Comparison of ENCODE assay signal across 33 mouse cellular contexts in the genomic region with DNA sequence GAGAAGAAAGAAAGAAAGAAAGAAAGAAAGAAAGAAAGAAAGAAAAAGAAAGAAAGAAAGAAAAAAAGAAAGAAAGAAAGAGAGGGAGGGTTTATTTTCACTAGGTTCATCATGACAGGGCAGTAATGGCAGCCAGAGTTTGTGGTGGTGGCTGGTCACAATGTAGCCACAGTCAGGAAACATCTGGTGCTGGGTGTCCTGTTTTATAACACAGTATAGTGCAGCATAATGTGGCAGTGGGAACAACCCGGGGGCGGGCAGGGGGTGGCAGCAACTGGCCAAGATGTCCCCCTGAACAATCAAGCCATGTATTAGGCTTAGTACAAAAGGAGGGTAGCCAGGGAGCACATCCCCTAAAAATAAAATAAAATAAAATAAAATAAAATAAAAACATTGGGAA. TPM values are rescaled to one million over a fixed set of nuclear protein-coding genes. Genes with fewer than 3 reads are reported as not detected.
DNase-seq lines count a peak whose midpoint lies in the region; ATAC-seq and TF ChIP-seq lines count a peak whose summit lies in the region.
"Had no signal": no experiment of that assay in that cellular context is flagged by ENCODE, and none has a peak within 500 bp of the region (broad histone marks: within the 10 kb centered on the region; RNA-seq: fewer than 3 reads in every experiment).

No protein-coding gene starts in this region.

- H3K27me3 ChIP-seq in liver, embryonic 13.5 days = no peaks in the 10 kb centered on the region
- H3K27me3 ChIP-seq in liver, embryonic 11.5 days (replicated peaks; ENCODE audit: control insufficient read depth, insufficient read depth, low read length) = no peaks in the 10 kb centered on the region
- H3K27me3 ChIP-seq in ES-Bruce4 (ENCODE audit: control insufficient read depth, insufficient read depth, low read length, poor library complexity, severe bottlenecking) = no peaks in the 10 kb centered on the region
- peaks cover 9% of the 10 kb centered on the region for H3K27me3 ChIP-seq in kidney, embryonic 14.5 days (ENCODE audit: control insufficient read depth, insufficient read depth, low read length)
- H3K27me3 ChIP-seq: Patski had no signal

- DNase-seq in liver, embryonic 13.5 days = no peak
- no peak for DNase-seq in liver, embryonic 11.5 days (ENCODE audit: low spot score)
- DNase-seq in 416B (ENCODE audit: low read depth) = peak; percentile 92
- no peak for DNase-seq in lung, adult 2 months
- DNase-seq: adrenal gland, adult 2 months; adrenal gland, postnatal 14 days; cerebellum, adult 11 months; cerebellum, adult 2 months; cerebellum, adult 9-11 months; cerebellum, postnatal 25 days; gastrocnemius, postnatal 10 days; gastrocnemius, postnatal 36 days; heart, adult 18-20 months; heart, postnatal 14 days; heart, postnatal 4 days had no signal

- no peak for TF ChIP-seq CTCF in ES-Bruce4 (IDR thresholded peaks at IDR 0.05; ENCODE audit: low read depth, low read length)
- TF ChIP-seq CTCF in lung, adult 2 months (IDR thresholded peaks at IDR 0.05; ENCODE audit: insufficient read depth, low read length) = no peak

- H3K9ac ChIP-seq in liver, embryonic 13.5 days = peak overlapping the region; percentile 26; the same call in 1 of the 2 replicates
- no peak overlapping the region for H3K9ac ChIP-seq in liver, embryonic 11.5 days (ENCODE audit: low read depth, low read length)
- peak overlapping the region; percentile 7; the same call in 1 of the 2 replicates for H3K9ac ChIP-seq in ES-Bruce4 (ENCODE audit: low read depth, poor library complexity, severe bottlenecking)
- no peak overlapping the region for H3K9ac ChIP-seq in kidney, embryonic 14.5 days (ENCODE audit: low read depth, low read length)
- H3K9ac ChIP-seq: forebrain, embryonic 13.5 days; heart, embryonic 13.5 days; hindbrain, embryonic 12.5 days; hindbrain, embryonic 15.5 days had no signal

- H3K4me1 ChIP-seq in liver, embryonic 13.5 days (replicated peaks) = peaks cover 63% of the 10 kb centered on the region
- peaks cover 17% of the 10 kb centered on the region for H3K4me1 ChIP-seq in liver, embryonic 11.5 days (replicated peaks; ENCODE audit: control insufficient read depth, insufficient read depth, low read length)
- peaks cover 1% of the 10 kb centered on the region for H3K4me1 ChIP-seq in ES-Bruce4 (ENCODE audit: control insufficient read depth, insufficient read depth, low read length)
- no peaks in the 10 kb centered on the region for H3K4me1 ChIP-seq in lung, adult 2 months (ENCODE audit: control insufficient read depth, insufficient read depth, low read length)
- peaks cover 5% of the 10 kb centered on the region; the same call in 1 of the 2 replicates for H3K4me1 ChIP-seq in kidney, embryonic 14.5 days (ENCODE audit: control insufficient read depth, insufficient read depth, low read length)

- TF ChIP-seq EP300 in ES-Bruce4 (IDR thresholded peaks at IDR 0.05; ENCODE audit: insufficient read depth, low read depth, low read length) = no peak

- ATAC-seq in liver, embryonic 13.5 days (ENCODE audit: low read depth) = no peak
- ATAC-seq in liver, embryonic 11.5 days (replicated peaks; ENCODE audit: low FRiP score) = no peak
- ATAC-seq in hematopoietic stem cell, adult 5-6 weeks (replicated peaks in 1 of 2; ENCODE audit: insufficient read depth in 1 of 2, low FRiP score in 2 of 2, low TSS enrichment in 1 of 2, low read depth in 1 of 2, poor library complexity in 2 of 2, severe bottlenecking in 2 of 2) = peak; percentile 87 to 88
- ATAC-seq in kidney, embryonic 14.5 days (ENCODE audit: low FRiP score, low TSS enrichment) = no peak
- ATAC-seq: forebrain, embryonic 13.5 days; forebrain, embryonic 16.5 days; Patski had no signal

- no peak overlapping the region for H3K4me3 ChIP-seq in liver, embryonic 13.5 days (replicated peaks)
- H3K4me3 ChIP-seq in liver, embryonic 11.5 days (ENCODE audit: low read depth, low read length) = no peak overlapping the region
- H3K4me3 ChIP-seq in ES-Bruce4 (ENCODE audit: low read depth, low read length) = no peak overlapping the region
- H3K4me3 ChIP-seq in lung, adult 2 months (replicated peaks; ENCODE audit: extremely low read depth, low read depth, low read length) = no peak overlapping the region
- no peak overlapping the region for H3K4me3 ChIP-seq in kidney, embryonic 14.5 days (ENCODE audit: low read length)
- H3K4me3 ChIP-seq: forebrain, embryonic 10.5 days; forebrain, embryonic 13.5 days; heart, embryonic 10.5 days; heart, embryonic 13.5 days; hindbrain, embryonic 12.5 days; hindbrain, embryonic 15.5 days had no signal

- TF ChIP-seq POLR2A in ES-Bruce4 (IDR thresholded peaks at IDR 0.05; ENCODE audit: insufficient read depth, low read length) = no peak
- no peak for TF ChIP-seq POLR2A in lung, adult 2 months (IDR thresholded peaks at IDR 0.05; ENCODE audit: borderline replicate concordance, extremely low read depth, low read depth, low read length)

- H3K36me3 ChIP-seq in liver, embryonic 13.5 days = no peaks in the 10 kb centered on the region
- H3K36me3 ChIP-seq in liver, embryonic 11.5 days (ENCODE audit: control insufficient read depth, insufficient read depth, low read length) = no peaks in the 10 kb centered on the region
- no peaks in the 10 kb centered on the region for H3K36me3 ChIP-seq in ES-Bruce4 (ENCODE audit: control insufficient read depth, insufficient read depth, low read length, poor library complexity, severe bottlenecking)
- no peaks in the 10 kb centered on the region for H3K36me3 ChIP-seq in kidney, embryonic 14.5 days (ENCODE audit: control insufficient read depth, insufficient read depth, low read length)
- H3K36me3 ChIP-seq: forebrain, embryonic 10.5 days; G1E; heart, embryonic 10.5 days; heart, embryonic 13.5 days; hindbrain, embryonic 12.5 days; hindbrain, embryonic 15.5 days had no signal

- no peak overlapping the region; the same call in 1 of the 2 replicates for H3K27ac ChIP-seq in liver, embryonic 13.5 days
- no peak overlapping the region for H3K27ac ChIP-seq in liver, embryonic 11.5 days (ENCODE audit: low read depth, low read length)
- no peak overlapping the region for H3K27ac ChIP-seq in ES-Bruce4 (ENCODE audit: insufficient read depth, low read length)
- H3K27ac ChIP-seq in kidney, embryonic 14.5 days (ENCODE audit: low read depth, low read length) = no peak overlapping the region
- H3K27ac ChIP-seq: forebrain, embryonic 13.5 days; heart, embryonic 13.5 days; hindbrain, embryonic 12.5 days; hindbrain, embryonic 15.5 days had no signal

- WGBS in liver, embryonic 13.5 days (ENCODE audit: insufficient replicate concordance) = 31% methylated on average over 2 of the region's 2 CpGs
- 59% methylated on average over 2 of the region's 2 CpGs for WGBS in liver, embryonic 11.5 days
- 59% methylated on average over 2 of the region's 2 CpGs for WGBS in lung, adult 2 months
- 74% methylated on average over 2 of the region's 2 CpGs for WGBS in kidney, embryonic 14.5 days

- no peak overlapping the region for H3K4me2 ChIP-seq in liver, embryonic 13.5 days
- H3K4me2 ChIP-seq in liver, embryonic 11.5 days = no peak overlapping the region
- H3K4me2 ChIP-seq in kidney, embryonic 14.5 days (replicated peaks; ENCODE audit: low read depth, low read length) = no peak overlapping the region
- H3K4me2 ChIP-seq: forebrain, embryonic 13.5 days; heart, embryonic 13.5 days; hindbrain, embryonic 12.5 days; hindbrain, embryonic 15.5 days had no signal

- no peaks in the 10 kb centered on the region for H3K9me3 ChIP-seq in liver, embryonic 13.5 days (replicated peaks)
- no peaks in the 10 kb centered on the region for H3K9me3 ChIP-seq in liver, embryonic 11.5 days (ENCODE audit: control insufficient read depth, low read length)
- H3K9me3 ChIP-seq in ES-Bruce4 (replicated peaks; ENCODE audit: control insufficient read depth, insufficient read depth, low read length, poor library complexity, severe bottlenecking) = no peaks in the 10 kb centered on the region
- no peaks in the 10 kb centered on the region for H3K9me3 ChIP-seq in kidney, embryonic 14.5 days (ENCODE audit: control insufficient read depth, low read length)
- H3K9me3 ChIP-seq: forebrain, embryonic 13.5 days; G1E; heart, embryonic 10.5 days; heart, embryonic 13.5 days; hindbrain, embryonic 12.5 days; hindbrain, embryonic 15.5 days had no signal

RNA-seq across cellular contexts. Expression of a gene that starts 3.7 kb away (rescaled TPM):
- 2.1 and 2.3 TPM in 2 replicates for polyA plus RNA-seq in liver, embryonic 13.5 days (2015; fragmentation: Nextera tagmentation; extraction: Ambion mirVana)
- 8.9 and 10.0 TPM in 2 replicates for polyA plus RNA-seq in liver, embryonic 11.5 days (2014; fragmentation: Nextera tagmentation; extraction: Ambion mirVana)
- 74.6 and 81.9 TPM in 2 replicates for polyA plus RNA-seq in ES-Bruce4 (2011; ENCODE audit: insufficient read depth, insufficient read length, low read depth, missing spikeins)
- total RNA-seq in hematopoietic stem cell, adult 5-6 weeks (2017) = 3.7 and 6.4 TPM in 2 replicates
- polyA plus RNA-seq in lung, adult 2 months (2012; rRNA removed) = not detected in 2 replicates
- 2.7 and 4.7 TPM in 2 replicates for polyA plus RNA-seq in kidney, embryonic 14.5 days (2014; fragmentation: Nextera tagmentation; extraction: Ambion mirVana)
- total RNA-seq: gastrocnemius, postnatal 36 days had no signal
- polyA plus RNA-seq: G1E had no signal

RNA-seq across cellular contexts. Expression of a gene that starts 29.3 kb away (rescaled TPM):
- not detected in 2 replicates for polyA plus RNA-seq in liver, embryonic 13.5 days (2015; fragmentation: Nextera tagmentation; extraction: Ambion mirVana)
- not detected in 2 replicates for polyA plus RNA-seq in liver, embryonic 11.5 days (2014; fragmentation: Nextera tagmentation; extraction: Ambion mirVana)
- not detected in 2 replicates for polyA plus RNA-seq in ES-Bruce4 (2011; ENCODE audit: insufficient read depth, insufficient read length, low read depth, missing spikeins)
- not detected in 2 replicates for total RNA-seq in hematopoietic stem cell, adult 5-6 weeks (2017)
- not detected in 2 replicates for polyA plus RNA-seq in lung, adult 2 months (2012; rRNA removed)
- polyA plus RNA-seq in kidney, embryonic 14.5 days (2014; fragmentation: Nextera tagmentation; extraction: Ambion mirVana) = not detected in 2 replicates
- total RNA-seq: adrenal gland, postnatal 14 days; G1E; gastrocnemius, adult 18-20 months; gastrocnemius, postnatal 10 days; gastrocnemius, postnatal 36 days; heart, adult 18-20 months; heart, postnatal 14 days; heart, postnatal 4 days had no signal
- polyA plus RNA-seq: cerebellum, adult 2 months; cortical plate, adult 2 months; embryonic facial prominence, embryonic 11.5 days; embryonic facial prominence, embryonic 14.5 days; forebrain, embryonic 10.5 days; forebrain, embryonic 13.5 days; forebrain, embryonic 16.5 days; G1E; heart, embryonic 10.5 days; heart, embryonic 13.5 days; heart, embryonic 16.5 days; hindbrain, embryonic 12.5 days; hindbrain, embryonic 15.5 days; intestine, embryonic 14.5 days; Patski had no signal

RNA-seq across cellular contexts. Expression of a gene that starts 35.6 kb away (rescaled TPM):
- polyA plus RNA-seq in liver, embryonic 13.5 days (2015; fragmentation: Nextera tagmentation; extraction: Ambion mirVana) = 0.79 and 0.97 TPM in 2 replicates
- 1.9 and 2.0 TPM in 2 replicates for polyA plus RNA-seq in liver, embryonic 11.5 days (2014; fragmentation: Nextera tagmentation; extraction: Ambion mirVana)
- 165 and 181 TPM in 2 replicates for polyA plus RNA-seq in ES-Bruce4 (2011; ENCODE audit: insufficient read depth, insufficient read length, low read depth, missing spikeins)
- total RNA-seq in hematopoietic stem cell, adult 5-6 weeks (2017) = 1.9 and 2.4 TPM in 2 replicates
- 0.65 and 1.9 TPM in 2 replicates for polyA plus RNA-seq in lung, adult 2 months (2012; rRNA removed)
- 3.6 and 3.8 TPM in 2 replicates for polyA plus RNA-seq in kidney, embryonic 14.5 days (2014; fragmentation: Nextera tagmentation; extraction: Ambion mirVana)

Comparison
In these comparisons a context has a peak if more than half of its experiments do, and no peak if none do; other contexts are left out.
1. H3K9ac ChIP-seq: peak in liver, embryonic 13.5 days (single experiment) and ES-Bruce4 (single experiment); none in liver, embryonic 11.5 days (single experiment) and kidney, embryonic 14.5 days (single experiment).
2. ATAC-seq: peak in hematopoietic stem cell, adult 5-6 weeks (2 of 2); none in liver, embryonic 13.5 days (single experiment), liver, embryonic 11.5 days (single experiment) and kidney, embryonic 14.5 days (single experiment).
3. RNA of a gene that starts 35.6 kb away (polyA plus RNA-seq): 165 to 181 TPM in ES-Bruce4; 3.6 to 3.8 TPM in kidney, embryonic 14.5 days, 0.65 to 1.9 TPM in lung, adult 2 months, 1.9 to 2.0 TPM in liver, embryonic 11.5 days and 0.79 to 0.97 TPM in liver, embryonic 13.5 days; every median in the first group is over 10 times any median in the second.